Mouse (Mus musculus): Measurements from ENCODE around the gene Bhlha9. TPM values are rescaled to one million over a fixed set of nuclear protein-coding genes. Genes with fewer than 3 reads are reported as not detected.

Bhlha9 gene
- polyA plus RNA-seq, 1 experiment from 2014 or later: 0.16 TPM

- Histone ChIP-seq H3K9ac (ENCODE audit: low read depth, low read length) (no peak overlapping the region), H3K4me2 (ENCODE audit: low read length) (no peak overlapping the region), H3K36me3 (ENCODE audit: insufficient read depth, low read length) (no peaks in the 10 kb centered on the region), H3K9me3 (replicated peaks; ENCODE audit: low read length) (no peaks in the 10 kb centered on the region), H3K4me3 (replicated peaks; ENCODE audit: low read depth, low read length) (no peak overlapping the region), H3K27ac (no peak overlapping the region), H3K4me1 (replicated peaks; ENCODE audit: insufficient read depth, low read length) (no peaks in the 10 kb centered on the region), H3K27me3 (ENCODE audit: insufficient read depth, low read length) (no peaks in the 10 kb centered on the region)
- 51% methylated on average over 4 of the region's 4 CpGs for WGBS
- DNase-seq (ENCODE audit: low spot score): no peak
- TF ChIP-seq CTCF (IDR thresholded peaks at IDR 0.05; ENCODE audit: low read depth): no peak
- no peak for ATAC-seq (replicated peaks; ENCODE audit: low FRiP score, low read depth)
Measured at GRCm38 (mm10) chr11:76717000-76717399, 44.7 kb downstream of the Bhlha9 start.

Other genes starting within 250 kb of the Bhlha9 start
- 27.7 and 30.7 TPM in 2 replicates for gene Abr, start 50.2 kb upstream of the Bhlha9 start, polyA plus RNA-seq (2015; fragmentation: Nextera tagmentation; extraction: Ambion mirVana)
- 1.3 TPM in 2 replicates for gene Trarg1, start 7.3 kb downstream of the Bhlha9 start, polyA plus RNA-seq (2015; fragmentation: Nextera tagmentation; extraction: Ambion mirVana)
- 23.9 and 25.4 TPM in 2 replicates for gene Gosr1, start 91.1 kb downstream of the Bhlha9 start, polyA plus RNA-seq (2015; fragmentation: Nextera tagmentation; extraction: Ambion mirVana)
- gene Cpd, start 174.5 kb downstream of the Bhlha9 start, polyA plus RNA-seq (2015; fragmentation: Nextera tagmentation; extraction: Ambion mirVana): 17.8 and 20.4 TPM in 2 replicates
- 22.6 and 25.5 TPM in 2 replicates for gene Tmigd1, start 229.7 kb downstream of the Bhlha9 start, polyA plus RNA-seq (2015; fragmentation: Nextera tagmentation; extraction: Ambion mirVana)

Data from kidney, postnatal 0 days (tissue).